Mouse (Mus musculus): ENCODE results near the gene Vgll4.
"Not testable (repeated sequence)": the region's sequence is repeated elsewhere in the genome, so short reads cannot be mapped to it uniquely, and the experiment has no call there.

The Vgll4 gene

GRCm38 (mm10) chr6:114894548-114895106 is 75.2 kb downstream of the Vgll4 start:
- no peak for DNase-seq (ENCODE audit: low read depth, low spot score)

- DNase-seq (ENCODE audit: low read depth, low spot score): no peak
These were observed 76.2 kb downstream of the Vgll4 start for GRCm38 (mm10) chr6:114893427-114894209.

- peak; percentile 73 for DNase-seq (ENCODE audit: low read depth, low spot score)
These were observed 77.4 kb downstream of the Vgll4 start for GRCm38 (mm10) chr6:114892363-114892762.

DNA sequence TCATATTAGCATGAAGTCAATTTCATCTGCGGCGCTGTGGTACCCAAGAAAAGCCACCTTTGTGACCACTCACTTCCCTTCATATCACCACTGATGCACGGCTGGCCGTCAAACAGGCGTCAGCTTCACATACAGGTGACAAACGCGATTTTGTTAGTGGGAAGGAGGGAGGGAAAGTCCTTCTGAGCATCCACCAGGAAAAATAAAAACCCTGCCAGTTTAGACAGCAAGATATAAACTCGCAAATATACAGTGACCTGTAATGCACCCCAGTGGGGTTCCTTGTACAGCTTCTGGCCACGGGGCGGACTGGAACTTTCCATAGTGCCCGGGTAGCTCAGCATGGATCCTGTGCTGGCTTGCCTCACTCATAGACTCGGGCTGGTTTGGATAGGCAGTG is 78.0 kb downstream of the Vgll4 start:
- no peak for DNase-seq (ENCODE audit: low read depth, low spot score)

DNA sequence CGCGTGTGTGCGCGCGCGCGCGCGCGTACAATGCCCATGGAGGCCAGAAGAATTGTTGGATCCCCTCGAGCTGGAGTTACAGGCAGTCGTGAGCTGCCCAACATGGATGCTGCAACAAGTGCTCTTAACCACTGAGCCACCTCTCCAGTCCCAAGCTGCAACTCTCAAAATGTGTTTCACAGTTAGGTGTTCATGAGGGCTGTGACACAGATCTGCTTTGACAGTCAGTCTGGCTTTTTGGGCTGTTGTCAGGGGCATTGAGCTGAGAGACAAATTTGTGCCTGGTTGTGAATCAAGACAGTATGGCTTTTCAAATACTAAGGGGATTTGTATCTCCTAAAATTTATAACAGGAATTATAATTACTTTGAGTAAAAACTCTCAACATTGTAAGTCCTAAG is 78.5 kb downstream of the Vgll4 start:
- no peak for DNase-seq (ENCODE audit: low read depth, low spot score)

DNA sequence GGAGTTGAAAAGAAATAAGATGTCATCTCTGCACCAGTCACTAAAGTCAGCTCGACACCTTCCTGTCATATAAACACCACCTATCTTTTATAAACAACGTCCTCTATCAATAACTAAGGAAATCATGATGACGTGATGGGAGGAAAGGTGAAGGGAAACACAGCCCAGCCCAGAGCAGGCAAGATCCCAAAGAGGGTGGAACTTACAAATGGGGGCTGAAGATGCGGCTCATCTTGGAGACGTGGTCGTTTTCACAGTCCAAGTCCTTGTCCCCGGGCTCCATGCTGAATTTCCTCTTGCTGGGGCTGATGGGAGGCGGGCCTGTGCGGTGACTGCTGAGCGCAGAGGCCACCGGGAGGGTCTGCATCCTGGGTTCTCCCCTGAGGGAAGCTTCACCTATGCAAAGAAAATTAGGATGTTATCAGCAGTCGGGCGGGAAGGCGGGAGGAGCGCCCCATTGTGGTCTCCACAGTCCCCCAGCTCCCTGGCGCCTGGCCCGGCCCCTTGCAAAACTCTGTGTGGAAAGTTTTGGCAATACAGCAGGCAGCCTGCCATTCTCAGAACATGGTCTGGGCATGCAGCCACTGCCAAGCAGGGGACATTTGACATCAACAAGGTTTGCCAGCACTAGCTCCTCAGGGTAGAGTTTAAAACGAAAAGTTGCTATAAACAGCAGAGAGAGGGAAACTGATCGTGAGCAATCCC is 79.2 kb downstream of the Vgll4 start:
- DNase-seq (ENCODE audit: low read depth, low spot score): no peak

- DNase-seq (ENCODE audit: low read depth, low spot score): not testable (repeated sequence)
These were observed 79.8 kb downstream of the Vgll4 start for GRCm38 (mm10) chr6:114889971-114890370.

DNA sequence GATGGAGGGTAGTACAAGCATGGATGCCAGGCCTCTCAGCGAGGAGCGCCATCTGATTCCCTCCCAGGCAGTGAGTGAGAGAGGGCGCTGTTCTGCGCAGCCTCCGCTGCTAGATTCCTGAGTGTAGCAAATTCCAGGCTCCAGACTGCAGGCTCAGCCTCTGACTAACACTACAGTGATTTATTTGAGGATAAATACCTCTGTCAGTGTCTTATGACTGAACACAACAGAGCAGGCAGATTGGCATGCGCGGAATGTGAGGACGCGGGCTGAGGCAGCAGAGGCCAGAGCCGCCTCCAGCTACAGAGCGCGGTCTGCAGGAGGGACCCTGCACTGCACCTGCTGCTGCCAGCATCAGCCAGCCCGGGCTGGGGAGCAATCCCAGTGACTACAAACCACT is 80.9 kb downstream of the Vgll4 start:
- DNase-seq (ENCODE audit: low read depth, low spot score): peak; percentile 94

GRCm38 (mm10) chr6:114886504-114887361 is 83.1 kb downstream of the Vgll4 start:
- DNase-seq (ENCODE audit: low read depth, low spot score): no peak

- DNase-seq (ENCODE audit: low read depth, low spot score): no peak
These were observed 83.8 kb downstream of the Vgll4 start for GRCm38 (mm10) chr6:114886012-114886411.

DNA sequence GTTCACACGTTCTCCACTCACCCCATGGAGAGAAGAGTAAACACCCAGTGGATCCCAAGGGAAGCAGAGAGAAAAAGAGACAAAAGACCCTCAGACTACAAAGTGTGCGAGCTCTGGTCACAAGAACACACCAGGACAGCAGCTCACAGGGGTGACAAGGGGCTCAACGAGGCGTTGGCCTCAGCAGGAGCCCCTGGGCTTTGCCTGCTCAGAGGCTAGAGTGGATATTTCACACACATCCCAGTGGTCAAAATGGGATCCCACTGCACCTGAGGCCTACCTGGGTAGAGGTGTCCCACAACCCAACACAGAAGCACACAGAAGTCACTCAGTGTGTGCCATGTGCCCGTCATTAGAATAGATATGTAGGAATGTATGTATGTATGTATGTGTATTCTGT is 84.7 kb downstream of the Vgll4 start:
- DNase-seq (ENCODE audit: low read depth, low spot score): no peak

DNA sequence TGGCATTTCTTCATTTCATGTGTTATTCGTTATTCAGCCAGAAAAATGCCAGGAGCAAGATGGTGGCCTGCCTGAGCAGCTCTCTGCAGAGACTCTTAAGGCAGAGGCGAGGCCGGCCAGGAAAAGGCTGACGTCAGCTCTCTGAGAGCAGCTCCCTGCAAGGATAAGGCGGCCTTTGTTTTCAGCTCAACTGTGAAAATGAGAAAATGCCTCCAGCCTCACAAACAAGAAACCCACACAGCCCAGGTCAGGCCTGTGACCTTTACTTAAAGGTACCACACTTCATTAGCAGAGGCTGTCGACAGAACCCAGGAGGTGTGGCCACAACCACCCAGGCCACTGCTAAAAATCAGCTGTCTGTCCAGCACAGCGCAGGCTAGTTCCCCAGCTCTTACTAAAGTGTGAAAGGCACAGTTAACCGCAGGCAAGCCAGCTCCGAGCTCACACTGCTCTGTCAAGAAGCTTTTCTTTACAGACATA is 86.5 kb downstream of the Vgll4 start:
- DNase-seq (ENCODE audit: low read depth, low spot score): peak; percentile 92

GRCm38 (mm10) chr6:114882675-114883074 is 87.1 kb downstream of the Vgll4 start:
- no peak for DNase-seq (ENCODE audit: low read depth, low spot score)

GRCm38 (mm10) chr6:114882212-114882611 is 87.6 kb downstream of the Vgll4 start:
- DNase-seq (ENCODE audit: low read depth, low spot score): no peak

DNA sequence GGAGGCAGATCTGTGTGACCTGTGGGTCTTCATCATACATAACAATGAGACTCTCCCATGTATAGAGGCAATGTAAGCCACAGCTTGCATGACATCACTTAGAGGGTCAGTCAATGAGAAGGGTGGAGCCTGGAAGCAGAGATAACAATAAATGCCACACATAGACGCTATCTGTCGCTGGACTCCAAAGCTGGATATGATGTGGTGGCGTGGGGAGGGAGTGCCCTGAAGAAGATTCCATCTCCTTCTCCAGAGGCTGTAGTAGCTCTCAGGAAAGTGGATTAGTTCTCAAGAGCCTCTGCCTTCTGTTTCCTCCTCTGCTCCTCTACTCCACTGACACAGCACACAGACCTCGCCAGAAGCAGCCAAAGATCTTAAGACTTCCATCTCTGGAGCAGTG is 89.0 kb downstream of the Vgll4 start:
- no peak for DNase-seq (ENCODE audit: low read depth, low spot score)

DNA sequence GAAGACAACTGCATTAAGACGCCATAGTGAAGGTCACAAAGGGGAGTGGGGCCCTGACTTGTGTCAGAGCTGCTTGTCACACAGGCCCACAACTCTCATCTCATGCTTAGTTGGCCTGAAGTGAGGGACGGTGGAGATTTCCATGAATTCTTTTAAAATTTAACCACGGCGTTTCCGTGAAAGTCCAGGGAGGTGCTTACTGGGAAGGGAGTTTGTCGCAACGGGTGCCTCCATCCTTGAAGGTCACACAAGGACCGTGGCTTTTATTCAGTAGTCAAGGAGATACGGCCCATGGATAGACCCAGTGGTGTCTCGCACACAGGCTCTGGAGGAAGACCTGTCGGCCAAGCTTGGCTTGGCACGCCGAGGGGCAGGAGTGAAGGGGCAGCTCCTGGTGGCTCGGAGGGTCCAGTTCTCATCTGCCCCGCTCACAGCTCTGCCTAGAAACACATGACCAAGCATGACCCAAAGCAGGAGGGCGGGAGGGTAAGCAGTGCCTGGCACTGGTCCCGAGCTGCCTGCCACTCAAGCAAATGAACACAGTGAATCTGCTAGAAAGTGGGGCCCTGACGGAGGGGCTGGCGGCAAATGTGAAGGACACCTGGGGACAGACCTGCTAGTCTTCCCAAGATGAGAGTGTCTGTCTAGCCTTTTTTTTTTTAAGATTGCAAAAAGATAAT is 90.8 kb downstream of the Vgll4 start:
- DNase-seq (ENCODE audit: low read depth, low spot score): no peak

DNA sequence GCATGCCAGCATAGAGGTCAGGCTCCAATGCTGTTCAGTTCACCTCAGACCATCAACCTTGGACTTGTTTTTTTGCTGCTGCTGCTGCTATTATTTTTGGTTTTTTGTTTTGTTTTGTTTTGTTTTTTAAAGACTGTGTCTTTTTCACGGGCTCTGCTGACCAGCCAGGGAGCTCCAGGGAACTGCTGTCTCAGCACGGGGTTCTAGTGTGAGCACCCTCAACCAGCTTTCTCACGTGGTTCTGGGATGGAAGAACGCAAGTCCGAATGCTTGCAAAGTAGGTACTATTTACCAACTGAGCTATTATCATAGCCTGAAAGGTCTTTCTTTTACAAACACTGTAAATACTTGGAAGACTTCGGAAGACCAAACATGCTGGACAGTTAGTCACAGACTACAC is 93.2 kb downstream of the Vgll4 start:
- no peak for DNase-seq (ENCODE audit: low read depth, low spot score)

- no peak for DNase-seq (ENCODE audit: low read depth, low spot score)
These were observed 93.8 kb downstream of the Vgll4 start for GRCm38 (mm10) chr6:114876033-114876432.

DNA sequence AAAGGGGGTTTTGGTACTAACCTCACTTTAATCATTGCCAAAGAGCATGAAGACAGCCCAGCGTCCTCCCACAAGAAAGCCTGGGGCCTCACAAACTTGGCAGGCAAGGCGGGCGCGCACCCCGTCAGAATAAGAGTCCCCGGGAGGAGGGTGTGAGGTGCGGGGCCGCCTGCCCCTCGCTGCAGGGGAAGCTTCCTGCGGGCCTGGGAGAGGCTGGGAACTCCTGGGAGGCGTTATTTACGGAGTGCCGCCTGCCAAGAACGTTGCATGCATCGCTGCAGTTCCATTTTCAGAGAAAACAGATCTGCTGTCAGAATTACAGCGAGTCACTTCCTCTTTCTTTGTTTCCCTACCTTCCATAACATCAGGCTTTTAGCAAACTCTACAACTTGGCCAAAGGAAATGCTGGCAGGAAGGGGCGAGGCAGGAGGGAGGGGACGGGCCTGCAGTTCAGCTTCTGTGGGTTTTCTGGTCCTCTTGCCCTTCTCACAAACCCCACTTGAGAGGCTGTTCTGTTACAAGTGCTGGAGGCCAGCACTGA is 94.7 kb downstream of the Vgll4 start:
- peak; percentile 91 for DNase-seq (ENCODE audit: low read depth, low spot score)

- no peak for DNase-seq (ENCODE audit: low read depth, low spot score)
These were observed 95.5 kb downstream of the Vgll4 start for GRCm38 (mm10) chr6:114874138-114874928.

All from mesoderm, embryonic 11.5 days (tissue).